Mouse (Mus musculus) forebrain, embryonic 14.5 days (tissue): ENCODE measurements around the gene Rsad1. TPM values are rescaled to one million over a fixed set of nuclear protein-coding genes. Genes with fewer than 3 reads are reported as not detected.
A peak's percentile ranks its signal among the peaks of the same experiment; 100 is the strongest.

Experiments
- ATAC-seq: fragments of 200-750 bp; cut with Nextera tagmentation; 2 replicates; pipeline ENCODE4 v1.8.0; 2017; ENCODE audit warnings: mild to moderate bottlenecking, moderate library complexity
- DNase-seq: peaks from one replicate; pipeline ENCODE4 v3.0.0-alpha.2; 2015; ENCODE audit warnings: low spot score
- H3K27ac ChIP-seq: fragments of 300-500 bp; sonication (generic); 2 replicates; pipeline ENCODE4 v1.5.1; 2014; ENCODE audit warnings: low read depth, mild to moderate bottlenecking, control low read depth, low read length, moderate library complexity
- H3K27me3 ChIP-seq: fragments of 300-500 bp; sonication (generic); replicated peaks from 2 replicates; pipeline ENCODE4 v1.6.1; 2014; ENCODE audit warnings: low read length, control low read depth, mixed read lengths; ENCODE audit not compliant: control insufficient read depth, insufficient read depth
- H3K36me3 ChIP-seq: fragments of 300-500 bp; sonication (generic); 2 replicates; pipeline ENCODE4 v1.6.1; 2014; ENCODE audit warnings: low read length, control low read depth; ENCODE audit not compliant: control insufficient read depth, insufficient read depth
- H3K4me1 ChIP-seq: fragments of 300-500 bp; sonication (generic); 2 replicates; pipeline ENCODE4 v1.6.1; 2014; ENCODE audit warnings: antibody characterized with exemption, low read length, control low read depth; ENCODE audit not compliant: control insufficient read depth, insufficient read depth
- H3K4me2 ChIP-seq: fragments of 300-500 bp; sonication (generic); 2 replicates; pipeline ENCODE4 v1.6.1; 2014; ENCODE audit warnings: mild to moderate bottlenecking, control low read depth, low read length
- H3K4me3 ChIP-seq: fragments of 300-500 bp; sonication (generic); 2 replicates; pipeline ENCODE4 v1.5.1; 2014; ENCODE audit warnings: low read depth, low read length, control low read depth
- H3K9ac ChIP-seq: fragments of 300-500 bp; sonication (generic); 2 replicates; pipeline ENCODE4 v1.6.1; 2014; ENCODE audit warnings: mild to moderate bottlenecking, low read length, control low read depth, moderate library complexity
- H3K9me3 ChIP-seq: fragments of 300-500 bp; sonication (generic); replicated peaks from 2 replicates; pipeline ENCODE4 v1.6.1; 2016; ENCODE audit warnings: low read length, control low read depth, mixed read lengths; ENCODE audit not compliant: control insufficient read depth
- WGBS: fragments of 180-500 bp; shearing (Covaris S2); extraction: QIAGEN DNeasy Blood & Tissue Kit; methylation state at CpG from one replicate; pipeline ENCODE4 v1.1.7; 2014; 5-methylcytosine and 5-hydroxymethylcytosine counted together
- polyA plus RNA-seq: library from polyadenylated mRNA; unstranded; fragments of >200 nt; fragmentation: Nextera tagmentation; extraction: Ambion mirVana; gene quantifications from 2 replicates; pipeline ENCODE4 v1.2.1, GENCODE M21; 2014

Rsad1 gene
- polyA plus RNA-seq, 1 experiment from 2014 or later, result 3.9 TPM

GRCm38 (mm10) chr11:94575036-94575435 is 26.0 kb upstream of the Rsad1 start:
- 77% methylated on average over 2 of the region's 2 CpGs for WGBS
- no peak for ATAC-seq
- no peaks in the 10 kb centered on the region for H3K4me1 ChIP-seq

GRCm38 (mm10) chr11:94574560-94574959 is 25.5 kb upstream of the Rsad1 start:
- Histone ChIP-seq H3K27me3 (no peaks in the 10 kb centered on the region), H3K36me3 (no peaks in the 10 kb centered on the region), H3K27ac (no peak overlapping the region), H3K9ac (no peak overlapping the region), H3K4me3 (no peak overlapping the region), H3K9me3 (no peaks in the 10 kb centered on the region), H3K4me1 (no peaks in the 10 kb centered on the region), H3K4me2 (no peak overlapping the region)
- DNase-seq (no peak), ATAC-seq (no peak)
- WGBS, result 26% methylated on average over 6 of the region's 7 CpGs

More at GRCm38 (mm10) chr11:94575036-94575435, 26.0 kb upstream of the Rsad1 start:
- Histone ChIP-seq H3K36me3 (no peaks in the 10 kb centered on the region), H3K4me3 (no peak overlapping the region), H3K4me2 (no peak overlapping the region), H3K27me3 (no peaks in the 10 kb centered on the region), H3K9ac (no peak overlapping the region), H3K27ac (no peak overlapping the region), H3K9me3 (no peaks in the 10 kb centered on the region)
- no peak for DNase-seq

- Histone ChIP-seq H3K36me3 (no peaks in the 10 kb centered on the region), H3K4me3 (no peak overlapping the region), H3K9ac (no peak overlapping the region), H3K9me3 (no peaks in the 10 kb centered on the region), H3K4me1 (no peaks in the 10 kb centered on the region), H3K4me2 (no peak overlapping the region), H3K27ac (no peak overlapping the region), H3K27me3 (no peaks in the 10 kb centered on the region)
- no peak for DNase-seq
- ATAC-seq, result no peak
- WGBS, result 94% methylated on average over 1 of the region's 1 CpGs
Observed at GRCm38 (mm10) chr11:94571850-94572249, 22.8 kb upstream of the Rsad1 start.

DNA sequence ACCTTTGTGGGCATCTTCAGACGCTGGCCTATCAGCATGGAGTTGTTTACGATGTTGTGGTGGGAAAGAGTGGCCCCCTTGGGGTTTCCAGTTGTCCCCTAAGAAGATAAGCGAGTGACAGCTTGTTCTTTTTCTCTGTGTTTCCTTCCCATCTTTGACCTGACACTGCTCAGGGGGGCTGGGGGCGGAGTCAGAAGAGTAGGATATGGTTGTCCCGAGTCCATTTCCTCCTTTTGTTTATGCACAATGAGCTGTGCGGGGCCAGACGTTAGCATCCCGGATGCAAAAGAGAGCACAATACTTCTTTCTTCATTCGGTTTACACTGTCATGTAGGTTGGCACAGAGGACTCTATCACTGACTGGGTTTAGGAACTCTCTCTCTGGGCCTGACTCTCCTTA is 21.6 kb upstream of the Rsad1 start:
- ATAC-seq (no peak), DNase-seq (no peak)
- Histone ChIP-seq H3K27ac (no peak overlapping the region), H3K9me3 (no peaks in the 10 kb centered on the region), H3K4me1 (no peaks in the 10 kb centered on the region), H3K4me3 (no peak overlapping the region), H3K9ac (no peak overlapping the region), H3K4me2 (no peak overlapping the region), H3K36me3 (no peaks in the 10 kb centered on the region), H3K27me3 (peaks cover 4% of the 10 kb centered on the region; the same call in 1 of the 2 replicates)
- WGBS, result 52% methylated on average over 9 of the region's 9 CpGs

- 90% methylated on average over 7 of the region's 7 CpGs for WGBS
- ATAC-seq, result no peak
- no peaks in the 10 kb centered on the region for H3K36me3 ChIP-seq
Observed at GRCm38 (mm10) chr11:94567326-94567725, 18.3 kb upstream of the Rsad1 start.

DNA sequence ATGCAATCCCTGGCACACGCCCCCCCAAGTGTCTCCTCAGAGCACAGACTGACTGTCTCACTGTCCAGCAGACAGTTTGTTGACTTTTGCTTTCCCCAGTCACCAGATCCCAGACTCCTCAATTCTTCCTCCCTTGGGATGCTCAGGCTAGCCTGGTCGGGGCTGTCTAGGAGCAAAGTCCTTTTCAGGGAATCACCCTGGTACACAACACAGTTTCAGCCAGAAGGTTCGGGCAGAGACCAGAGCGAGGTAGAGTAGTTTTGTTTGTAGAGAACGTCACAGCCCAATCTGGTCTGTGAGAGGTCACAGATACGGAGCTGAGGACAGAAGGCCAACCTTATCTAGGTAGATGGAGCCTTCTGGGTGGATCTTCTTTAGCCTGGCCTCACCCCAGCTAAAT is 17.5 kb upstream of the Rsad1 start:
- no peak overlapping the region for H3K4me2 ChIP-seq
- WGBS, result 83% methylated on average over 6 of the region's 6 CpGs
- DNase-seq, result no peak
- no peak for ATAC-seq
- H3K27me3 ChIP-seq, result peaks cover 19% of the 10 kb centered on the region
- H3K9ac ChIP-seq, result no peak overlapping the region
- no peaks in the 10 kb centered on the region for H3K9me3 ChIP-seq
- H3K4me1 ChIP-seq, result peaks cover 6% of the 10 kb centered on the region; the same call in 1 of the 2 replicates
- H3K4me3 ChIP-seq, result no peak overlapping the region
- H3K36me3 ChIP-seq, result no peaks in the 10 kb centered on the region
- no peak overlapping the region for H3K27ac ChIP-seq

More at GRCm38 (mm10) chr11:94567326-94567725, 18.3 kb upstream of the Rsad1 start:
- Histone ChIP-seq H3K4me1 (peaks cover 6% of the 10 kb centered on the region; the same call in 1 of the 2 replicates), H3K27me3 (peaks cover 19% of the 10 kb centered on the region), H3K4me2 (no peak overlapping the region), H3K4me3 (no peak overlapping the region), H3K9me3 (no peaks in the 10 kb centered on the region), H3K27ac (no peak overlapping the region), H3K9ac (no peak overlapping the region)
- DNase-seq, result no peak

DNA sequence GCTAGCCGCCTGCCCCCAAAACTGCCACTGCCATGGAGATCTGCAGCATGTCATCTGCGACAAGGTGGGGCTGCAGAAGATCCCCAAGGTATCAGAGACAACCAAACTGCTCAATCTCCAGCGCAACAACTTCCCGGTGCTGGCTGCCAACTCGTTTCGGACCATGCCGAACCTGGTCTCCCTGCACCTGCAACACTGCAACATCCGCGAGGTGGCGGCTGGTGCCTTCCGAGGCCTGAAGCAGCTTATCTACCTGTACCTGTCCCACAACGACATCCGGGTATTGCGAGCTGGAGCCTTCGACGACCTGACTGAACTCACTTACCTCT is 16.1 kb upstream of the Rsad1 start:
- DNase-seq (no peak), ATAC-seq (no peak)
- Histone ChIP-seq H3K4me3 (peak overlapping the region; percentile 18), H3K4me1 (peaks cover 6% of the 10 kb centered on the region; the same call in 1 of the 2 replicates), H3K9me3 (no peaks in the 10 kb centered on the region), H3K4me2 (peak overlapping the region; percentile 46), H3K27ac (no peak overlapping the region), H3K27me3 (peaks cover 19% of the 10 kb centered on the region), H3K36me3 (no peaks in the 10 kb centered on the region), H3K9ac (peak overlapping the region; percentile 47; the same call in 1 of the 2 replicates)
- 10% methylated on average over 16 of the region's 16 CpGs for WGBS

DNA sequence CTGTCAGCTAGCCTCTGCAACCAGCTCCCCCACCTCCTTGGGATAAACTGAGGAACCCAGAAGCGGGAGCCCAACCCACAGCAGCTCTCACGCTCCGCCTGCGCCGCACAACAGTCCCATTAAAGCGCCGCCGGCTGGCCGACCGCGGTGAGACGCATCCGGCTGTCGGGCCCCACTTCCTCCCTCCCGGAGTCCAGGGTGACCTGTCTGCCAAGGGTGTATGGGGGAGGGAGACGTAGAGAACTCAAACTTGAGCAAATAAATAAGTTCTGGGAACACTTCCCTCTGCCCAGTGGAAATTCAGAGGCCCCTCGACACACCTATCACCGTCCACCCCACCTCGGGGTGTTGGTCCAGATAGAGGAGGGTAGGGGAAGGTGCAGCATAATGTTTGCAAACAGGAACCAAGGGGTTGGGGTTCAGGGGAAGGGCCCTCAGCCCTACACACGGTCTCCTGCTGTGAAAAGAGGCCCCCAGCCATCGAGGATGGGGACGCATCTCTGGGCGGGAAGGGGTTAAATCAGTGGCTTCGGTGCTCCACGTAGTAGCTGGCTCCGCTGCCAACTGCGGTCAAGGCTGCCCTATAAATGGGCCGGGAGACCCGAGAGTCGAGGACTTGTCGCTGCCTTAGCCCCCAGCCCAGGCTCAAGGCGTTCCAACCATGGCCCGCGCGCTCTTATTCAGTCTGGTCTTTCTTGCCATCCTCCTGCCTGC is 15.5 kb upstream of the Rsad1 start, which contains the start of gene Chad:
Gene Chad (plus strand): TSS at position 611 of the 714 bp plus-strand sequence.
- no peaks in the 10 kb centered on the region for H3K9me3 ChIP-seq
- no peaks in the 10 kb centered on the region for H3K36me3 ChIP-seq
- ATAC-seq (peak; percentile 44; the same call in 1 of the 2 replicates), DNase-seq (peak; percentile 33)
- H3K4me2 ChIP-seq, result peak within 1 kb of the TSS; percentile 46
- peaks cover 19% of the 10 kb centered on the region for H3K27me3 ChIP-seq
- H3K4me1 ChIP-seq, result peaks cover 6% of the 10 kb centered on the region; the same call in 1 of the 2 replicates
- H3K4me3 ChIP-seq, result peak within 1 kb of the TSS; percentile 18
- peak within 1 kb of the TSS; percentile 47; the same call in 1 of the 2 replicates for H3K9ac ChIP-seq
- no peak within 1 kb of the TSS for H3K27ac ChIP-seq
- WGBS, result 2% methylated on average over 35 of the region's 35 CpGs

DNA sequence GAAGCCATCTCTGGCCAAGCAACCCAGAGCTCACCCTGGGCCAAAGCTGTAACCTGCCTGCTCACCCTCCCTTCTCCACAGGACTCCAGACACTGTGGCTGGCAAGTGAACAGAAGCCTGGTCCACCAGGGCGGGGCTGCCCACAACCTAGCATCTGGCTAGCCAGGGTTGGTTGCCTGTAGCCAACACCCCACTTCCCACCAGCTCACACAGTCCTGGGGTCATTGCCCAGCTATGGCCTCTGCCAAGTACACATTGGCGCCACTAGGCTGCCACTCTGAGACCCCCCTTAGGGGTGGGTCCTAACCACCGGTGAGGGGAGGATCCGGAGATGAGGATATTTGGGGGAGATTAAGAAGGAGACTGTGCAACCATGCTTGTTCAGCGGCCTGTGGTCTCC is 14.8 kb upstream of the Rsad1 start:
- Histone ChIP-seq H3K4me3 (0 out of 2 replicates have a peak overlapping the region, but pooled peaks have one; percentile 18), H3K27me3 (peaks cover 19% of the 10 kb centered on the region), H3K4me1 (peaks cover 6% of the 10 kb centered on the region; the same call in 1 of the 2 replicates), H3K36me3 (0 out of 2 replicates have a peak, but pooled peaks cover 2% of the 10 kb centered on the region), H3K27ac (no peak overlapping the region), H3K9me3 (no peaks in the 10 kb centered on the region), H3K9ac (no peak overlapping the region), H3K4me2 (no peak overlapping the region)
- 48% methylated on average over 5 of the region's 5 CpGs for WGBS
- DNase-seq (no peak), ATAC-seq (0 out of 2 replicates have a peak, but pooled peaks have one; percentile 18)
